Mouse (Mus musculus): ENCODE data around the gene Mapk1ip1l. TPM values are rescaled to one million over a fixed set of nuclear protein-coding genes. Genes with fewer than 3 reads are reported as not detected.
A peak's percentile ranks its signal among the peaks of the same experiment; 100 is the strongest.

Mapk1ip1l gene
- total and polyA plus RNA-seq, 2 experiments, result 22.2 to 35.4 TPM

GRCm38 (mm10) chr14:47353240-47353639 lies 55.2 kb downstream of the Mapk1ip1l start:
- Histone ChIP-seq H3K79me2 (ENCODE audit: control insufficient read depth, insufficient read depth, low read length) (no peaks in the 10 kb centered on the region), H3K4me3 (ENCODE audit: insufficient read depth, low read depth, low read length) (no peak overlapping the region), H3K9ac (ENCODE audit: low read depth, low read length) (no peak overlapping the region), H3K4me1 (ENCODE audit: control insufficient read depth, insufficient read depth, low read length) (peaks cover 7% of the 10 kb centered on the region), H3K27ac (replicated peaks; ENCODE audit: insufficient read depth, low read depth, low read length) (no peak overlapping the region), H3K27me3 (ENCODE audit: control insufficient read depth, insufficient read depth, low read length) (no peaks in the 10 kb centered on the region), H3K36me3 (ENCODE audit: control insufficient read depth, insufficient read depth, low read length) (no peaks in the 10 kb centered on the region)
- no peak for TF ChIP-seq POLR2A (IDR thresholded peaks at IDR 0.05; ENCODE audit: extremely low read depth, insufficient read depth, low read length)
- no peak for TF ChIP-seq CTCF (IDR thresholded peaks at IDR 0.05; ENCODE audit: low read depth, low read length)
- peak; percentile 81 for DNase-seq (ENCODE audit: extremely low read depth, low read depth, low spot score)
- WGBS, result 36% methylated on average over 4 of the region's 4 CpGs

GRCm38 (mm10) chr14:47354111-47354577 lies 56.1 kb downstream of the Mapk1ip1l start:
- Histone ChIP-seq H3K4me3 (ENCODE audit: insufficient read depth, low read depth, low read length) (no peak overlapping the region), H3K27me3 (ENCODE audit: control insufficient read depth, insufficient read depth, low read length) (no peaks in the 10 kb centered on the region), H3K4me1 (ENCODE audit: control insufficient read depth, insufficient read depth, low read length) (peaks cover 7% of the 10 kb centered on the region), H3K79me2 (ENCODE audit: control insufficient read depth, insufficient read depth, low read length) (no peaks in the 10 kb centered on the region), H3K27ac (replicated peaks; ENCODE audit: insufficient read depth, low read depth, low read length) (0 out of 2 replicates have a peak overlapping the region, but pooled peaks have one; percentile 15), H3K9ac (ENCODE audit: low read depth, low read length) (no peak overlapping the region), H3K36me3 (ENCODE audit: control insufficient read depth, insufficient read depth, low read length) (no peaks in the 10 kb centered on the region)
- DNase-seq (ENCODE audit: extremely low read depth, low read depth, low spot score), result peak; percentile 67
- TF ChIP-seq POLR2A (IDR thresholded peaks at IDR 0.05; ENCODE audit: extremely low read depth, insufficient read depth, low read length), result no peak
- peak; percentile 59 for TF ChIP-seq CTCF (IDR thresholded peaks at IDR 0.05; ENCODE audit: low read depth, low read length)
- WGBS, result 39% methylated on average over 8 of the region's 8 CpGs

GRCm38 (mm10) chr14:47354948-47355347 lies 56.9 kb downstream of the Mapk1ip1l start:
- Histone ChIP-seq H3K9ac (ENCODE audit: low read depth, low read length) (no peak overlapping the region), H3K36me3 (ENCODE audit: control insufficient read depth, insufficient read depth, low read length) (no peaks in the 10 kb centered on the region), H3K4me1 (ENCODE audit: control insufficient read depth, insufficient read depth, low read length) (peaks cover 7% of the 10 kb centered on the region), H3K4me3 (ENCODE audit: insufficient read depth, low read depth, low read length) (no peak overlapping the region), H3K79me2 (ENCODE audit: control insufficient read depth, insufficient read depth, low read length) (no peaks in the 10 kb centered on the region), H3K27ac (replicated peaks; ENCODE audit: insufficient read depth, low read depth, low read length) (no peak overlapping the region), H3K27me3 (ENCODE audit: control insufficient read depth, insufficient read depth, low read length) (no peaks in the 10 kb centered on the region)
- TF ChIP-seq CTCF (IDR thresholded peaks at IDR 0.05; ENCODE audit: low read depth, low read length), result no peak
- no peak for TF ChIP-seq POLR2A (IDR thresholded peaks at IDR 0.05; ENCODE audit: extremely low read depth, insufficient read depth, low read length)
- WGBS, result 73% methylated on average over 5 of the region's 5 CpGs
- no peak for DNase-seq (ENCODE audit: extremely low read depth, low read depth, low spot score)

DNA sequence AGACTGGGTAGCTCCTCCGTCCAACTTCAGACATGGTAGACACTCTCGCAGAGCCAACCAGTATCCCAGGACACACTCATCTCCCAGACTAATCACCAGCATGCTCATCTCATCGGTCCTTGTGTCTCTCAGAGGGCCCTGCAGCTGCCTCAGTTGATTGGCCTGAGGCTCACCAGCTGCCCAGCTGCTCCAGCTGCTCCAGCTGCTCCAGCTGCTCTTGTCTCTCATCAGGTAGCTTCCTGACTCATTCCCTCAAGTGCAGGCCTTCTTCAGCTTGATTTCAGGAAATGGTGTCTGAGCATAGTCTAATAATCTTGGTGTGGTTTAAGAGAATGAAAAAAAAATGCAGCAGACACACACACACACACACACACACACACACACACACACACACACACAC lies 58.6 kb downstream of the Mapk1ip1l start:
- TF ChIP-seq POLR2A (IDR thresholded peaks at IDR 0.05; ENCODE audit: extremely low read depth, insufficient read depth, low read length) (no peak), CTCF (IDR thresholded peaks at IDR 0.05; ENCODE audit: low read depth, low read length) (no peak)
- H3K27me3 ChIP-seq (ENCODE audit: control insufficient read depth, insufficient read depth, low read length), result no peaks in the 10 kb centered on the region
- 83% methylated on average over 3 of the region's 3 CpGs for WGBS

DNA sequence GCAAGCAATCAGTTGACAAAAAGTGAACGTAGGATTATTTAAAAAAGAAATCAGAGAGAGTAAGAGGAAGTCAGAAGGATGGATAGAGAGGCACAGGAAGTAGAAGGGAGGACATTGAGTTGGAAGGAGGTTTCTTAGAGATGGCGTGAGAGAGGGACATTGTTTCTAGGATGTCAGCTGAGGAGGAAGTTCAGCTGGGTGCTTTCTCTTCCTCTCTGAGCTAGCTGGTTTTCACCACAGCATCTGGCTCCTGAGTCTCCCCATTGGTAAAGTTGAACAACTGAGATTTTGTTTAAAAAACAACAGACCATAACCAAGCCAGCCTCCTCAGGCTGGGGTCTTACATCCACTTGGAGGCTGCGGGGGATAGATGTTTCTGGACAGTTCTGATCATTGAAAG lies 61.5 kb downstream of the Mapk1ip1l start:
- no peaks in the 10 kb centered on the region for H3K4me1 ChIP-seq (ENCODE audit: control insufficient read depth, insufficient read depth, low read length)
- peak; percentile 20 for DNase-seq (ENCODE audit: extremely low read depth, low read depth, low spot score)
- no peak overlapping the region for H3K4me3 ChIP-seq (ENCODE audit: insufficient read depth, low read depth, low read length)
- H3K79me2 ChIP-seq (ENCODE audit: control insufficient read depth, insufficient read depth, low read length), result no peaks in the 10 kb centered on the region
- no peak for TF ChIP-seq POLR2A (IDR thresholded peaks at IDR 0.05; ENCODE audit: extremely low read depth, insufficient read depth, low read length)
- no peak for TF ChIP-seq CTCF (IDR thresholded peaks at IDR 0.05; ENCODE audit: low read depth, low read length)
- H3K9ac ChIP-seq (ENCODE audit: low read depth, low read length), result no peak overlapping the region
- WGBS, result 47% methylated on average over 3 of the region's 3 CpGs
- H3K36me3 ChIP-seq (ENCODE audit: control insufficient read depth, insufficient read depth, low read length), result no peaks in the 10 kb centered on the region
- no peaks in the 10 kb centered on the region for H3K27me3 ChIP-seq (ENCODE audit: control insufficient read depth, insufficient read depth, low read length)
- H3K27ac ChIP-seq (replicated peaks; ENCODE audit: insufficient read depth, low read depth, low read length), result no peak overlapping the region

More for the DNA sequence above, 58.6 kb downstream of the Mapk1ip1l start:
- peaks cover 7% of the 10 kb centered on the region for H3K4me1 ChIP-seq (ENCODE audit: control insufficient read depth, insufficient read depth, low read length)
- no peaks in the 10 kb centered on the region for H3K79me2 ChIP-seq (ENCODE audit: control insufficient read depth, insufficient read depth, low read length)
- H3K36me3 ChIP-seq (ENCODE audit: control insufficient read depth, insufficient read depth, low read length), result no peaks in the 10 kb centered on the region
- no peak for DNase-seq (ENCODE audit: extremely low read depth, low read depth, low spot score)
- no peak overlapping the region for H3K9ac ChIP-seq (ENCODE audit: low read depth, low read length)
- H3K27ac ChIP-seq (replicated peaks; ENCODE audit: insufficient read depth, low read depth, low read length), result no peak overlapping the region
- H3K4me3 ChIP-seq (ENCODE audit: insufficient read depth, low read depth, low read length), result no peak overlapping the region

DNA sequence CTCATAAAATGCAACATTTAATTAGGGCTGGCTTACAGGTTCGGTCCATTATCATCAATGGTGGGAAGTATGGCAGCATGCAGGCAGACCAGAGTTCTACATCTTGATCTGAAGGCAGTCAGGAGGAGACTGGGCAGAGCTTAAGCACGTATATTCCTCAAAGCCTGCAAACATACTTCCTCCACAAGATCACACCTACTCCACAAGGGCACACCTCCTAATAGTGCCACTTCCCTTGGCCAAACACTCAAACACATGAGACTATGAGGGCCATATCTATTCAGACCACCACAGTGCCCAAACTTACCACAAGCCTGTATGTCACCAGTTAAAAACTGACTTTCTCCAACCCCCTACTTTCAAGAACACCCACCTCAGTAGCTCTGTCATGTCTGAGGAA lies 63.4 kb downstream of the Mapk1ip1l start:
- 88% methylated on average over 2 of the region's 2 CpGs for WGBS
- Histone ChIP-seq H3K27me3 (ENCODE audit: control insufficient read depth, insufficient read depth, low read length) (no peaks in the 10 kb centered on the region), H3K36me3 (ENCODE audit: control insufficient read depth, insufficient read depth, low read length) (no peaks in the 10 kb centered on the region), H3K9ac (ENCODE audit: low read depth, low read length) (no peak overlapping the region), H3K4me1 (ENCODE audit: control insufficient read depth, insufficient read depth, low read length) (no peaks in the 10 kb centered on the region; the same call in 1 of the 2 replicates), H3K27ac (replicated peaks; ENCODE audit: insufficient read depth, low read depth, low read length) (peak overlapping the region; percentile 20; the same call in 1 of the 2 replicates), H3K79me2 (ENCODE audit: control insufficient read depth, insufficient read depth, low read length) (no peaks in the 10 kb centered on the region), H3K4me3 (ENCODE audit: insufficient read depth, low read depth, low read length) (no peak overlapping the region)
- DNase-seq (ENCODE audit: extremely low read depth, low read depth, low spot score), result no peak
- TF ChIP-seq CTCF (IDR thresholded peaks at IDR 0.05; ENCODE audit: low read depth, low read length) (no peak), POLR2A (IDR thresholded peaks at IDR 0.05; ENCODE audit: extremely low read depth, insufficient read depth, low read length) (no peak)
